Mouse (Mus musculus) sigmoid colon, adult 10 weeks (tissue): ENCODE results near the gene Spata45. TPM values are rescaled to one million over a fixed set of nuclear protein-coding genes. Genes with fewer than 3 reads are reported as not detected.

Experiments used
- polyA plus RNA-seq: library from polyadenylated mRNA; stranded (reverse); fragments of 350-450 nt; fragmentation: Illumina TruSeq; extraction: RNeasy Lipid Tissue Mini Kit (QIAGEN cat#74804); gene quantifications from one replicate; pipeline ENCODE4 v1.2.3, GENCODE M21; 2014; ENCODE audit warnings: low read depth, low replicate concordance

The Spata45 gene
- not detected for polyA plus RNA-seq

GRCm38 (mm10) chr1:191036554-191037334, at the start of gene Spata45:
Spata45 (plus strand) TSS chr1:191036639.

GRCm38 (mm10) chr1:191026021-191026713, 10.3 kb upstream of the Spata45 start, which contains the start of gene Flvcr1:
Flvcr1 (minus strand) TSS chr1:191026158.

GRCm38 (mm10) chr1:191062781-191063485, 26.5 kb downstream of the Spata45 start, which contains the start of the genes Tatdn3 and Nsl1:
Tatdn3 (minus strand) TSS chr1:191062932.
Nsl1 (plus strand) TSS chr1:191063012.

Other genes with a start within 250 kb of the Spata45 start
- 7.0 TPM for gene Rps6kc1, start 124.9 kb upstream of the Spata45 start, polyA plus RNA-seq
- 87.4 TPM for gene Angel2, start 111.5 kb upstream of the Spata45 start, polyA plus RNA-seq
- gene Vash2, start 57.3 kb upstream of the Spata45 start, polyA plus RNA-seq, result 0.63 TPM
- 30.5 TPM for gene Flvcr1, start 10.5 kb upstream of the Spata45 start, polyA plus RNA-seq
- gene Tatdn3, start 26.3 kb downstream of the Spata45 start, polyA plus RNA-seq, result 32.4 TPM
- gene Nsl1, start 26.4 kb downstream of the Spata45 start, polyA plus RNA-seq, result 0.50 TPM
- 0.60 TPM for gene Batf3, start 61.2 kb downstream of the Spata45 start, polyA plus RNA-seq
- not detected for gene Fam71a, start 128.2 kb downstream of the Spata45 start, polyA plus RNA-seq
- 12.5 TPM for gene Atf3, start 181.4 kb downstream of the Spata45 start, polyA plus RNA-seq